Mouse (Mus musculus) neural tube, embryonic 15.5 days (tissue): ENCODE measurements around the gene Rab27a. TPM values are rescaled to one million over a fixed set of nuclear protein-coding genes. Genes with fewer than 3 reads are reported as not detected.
A peak's percentile ranks its signal among the peaks of the same experiment; 100 is the strongest.
"Not testable (repeated sequence)": the region's sequence is repeated elsewhere in the genome, so short reads cannot be mapped to it uniquely, and the experiment has no call there.

Experiments
- ATAC-seq: fragments of 200-750 bp; cut with Nextera tagmentation; 2 replicates; pipeline ENCODE4 v1.8.0; 2017; ENCODE audit warnings: mild to moderate bottlenecking, moderate TSS enrichment, moderate library complexity; ENCODE audit not compliant: low FRiP score
- H3K27ac ChIP-seq: fragments of 300-500 bp; sonication (generic); replicated peaks from 2 replicates; pipeline ENCODE4 v1.5.1; 2015; ENCODE audit warnings: mild to moderate bottlenecking, inconsistent platforms
- H3K27me3 ChIP-seq: fragments of 300-500 bp; sonication (generic); replicated peaks from 2 replicates; pipeline ENCODE4 v1.6.1; 2015; ENCODE audit warnings: inconsistent platforms
- H3K36me3 ChIP-seq: fragments of 300-500 bp; sonication (generic); 2 replicates; pipeline ENCODE4 v1.6.1; 2015; ENCODE audit warnings: inconsistent platforms
- H3K4me1 ChIP-seq: fragments of 300-500 bp; sonication (generic); 2 replicates; pipeline ENCODE4 v1.6.1; 2015; ENCODE audit warnings: inconsistent platforms
- H3K4me2 ChIP-seq: fragments of 300-500 bp; sonication (generic); 2 replicates; pipeline ENCODE4 v1.6.1; 2015; ENCODE audit warnings: inconsistent platforms, mild to moderate bottlenecking, moderate library complexity
- H3K4me3 ChIP-seq: fragments of 300-500 bp; sonication (generic); replicated peaks from 2 replicates; pipeline ENCODE4 v1.5.1; 2015; ENCODE audit warnings: mild to moderate bottlenecking, inconsistent platforms
- H3K9ac ChIP-seq: fragments of 300-500 bp; sonication (generic); replicated peaks from 2 replicates; pipeline ENCODE4 v1.6.1; 2015; ENCODE audit warnings: mild to moderate bottlenecking, inconsistent platforms
- H3K9me3 ChIP-seq: fragments of 300-500 bp; sonication (generic); replicated peaks from 2 replicates; pipeline ENCODE4 v1.6.1; 2016; ENCODE audit warnings: inconsistent platforms
- WGBS: fragments of 180-500 bp; shearing (Covaris S2); methylation state at CpG from one replicate; pipeline ENCODE4 v1.1.7; 2015; ENCODE audit warnings: mixed read lengths; 5-methylcytosine and 5-hydroxymethylcytosine counted together
- polyA plus RNA-seq: library from polyadenylated mRNA; unstranded; fragments of >200 nt; fragmentation: Nextera tagmentation; extraction: Ambion mirVana; gene quantifications from 2 replicates; pipeline ENCODE4 v1.2.1, GENCODE M21; 2015

The Rab27a gene
- polyA plus RNA-seq, 1 experiment from 2014 or later = 3.3 TPM

- ATAC-seq = no peak
- WGBS = 89% methylated on average over 5 of the region's 5 CpGs
- Histone ChIP-seq H3K4me3 (no peak within 1 kb of the TSS), H3K9me3 (no peaks in the 10 kb centered on the region), H3K4me2 (no peak within 1 kb of the TSS), H3K4me1 (peaks cover 8% of the 10 kb centered on the region), H3K27ac (no peak within 1 kb of the TSS), H3K27me3 (peaks cover 42% of the 10 kb centered on the region), H3K36me3 (no peaks in the 10 kb centered on the region), H3K9ac (no peak within 1 kb of the TSS)
Observed at GRCm38 (mm10) chr9:73101536-73101935, 56.9 kb downstream of the Rab27a start, which contains the start of gene Khdc3. Gene Khdc3, plus strand, starts transcription at chr9:73101836.

- H3K9ac ChIP-seq = peak within 1 kb of the TSS; percentile 45
- WGBS = 92% methylated on average over 4 of the region's 4 CpGs
- ATAC-seq = no peak
- no peak within 1 kb of the TSS for H3K27ac ChIP-seq
- peaks cover 44% of the 10 kb centered on the region for H3K27me3 ChIP-seq
- H3K36me3 ChIP-seq = no peaks in the 10 kb centered on the region
- peaks cover 8% of the 10 kb centered on the region for H3K4me1 ChIP-seq
- peak within 1 kb of the TSS; percentile 43 for H3K4me3 ChIP-seq
- peak within 1 kb of the TSS; percentile 71 for H3K4me2 ChIP-seq
- no peaks in the 10 kb centered on the region for H3K9me3 ChIP-seq
Observed at GRCm38 (mm10) chr9:73102181-73102580, 57.5 kb downstream of the Rab27a start, which contains the start of gene Gm20509. Gene Gm20509, plus strand, starts transcription at chr9:73102470.

- peak overlapping the region; percentile 71 for H3K4me2 ChIP-seq
- 0 out of 2 replicates have a peak, but pooled peaks have one; percentile 38 for ATAC-seq
- H3K27me3 ChIP-seq = peaks cover 46% of the 10 kb centered on the region
- H3K9ac ChIP-seq = peak overlapping the region; percentile 45
- no peak overlapping the region for H3K27ac ChIP-seq
- WGBS = 5% methylated on average over 60 of the region's 60 CpGs
- H3K36me3 ChIP-seq = no peaks in the 10 kb centered on the region
- peak overlapping the region; percentile 43 for H3K4me3 ChIP-seq
- peaks cover 8% of the 10 kb centered on the region for H3K4me1 ChIP-seq
- H3K9me3 ChIP-seq = no peaks in the 10 kb centered on the region
Observed at GRCm38 (mm10) chr9:73103159-73103879, 58.7 kb downstream of the Rab27a start.

GRCm38 (mm10) chr9:73103880-73104198 is 59.2 kb downstream of the Rab27a start:
- Histone ChIP-seq H3K9ac (no peak overlapping the region), H3K4me1 (peaks cover 8% of the 10 kb centered on the region), H3K4me3 (peak overlapping the region; percentile 43), H3K27ac (no peak overlapping the region), H3K4me2 (peak overlapping the region; percentile 71), H3K36me3 (no peaks in the 10 kb centered on the region), H3K9me3 (no peaks in the 10 kb centered on the region), H3K27me3 (peaks cover 46% of the 10 kb centered on the region)
- WGBS = 38% methylated on average over 5 of the region's 5 CpGs
- 0 out of 2 replicates have a peak, but pooled peaks have one; percentile 24 for ATAC-seq

- Histone ChIP-seq H3K9me3 (no peaks in the 10 kb centered on the region), H3K4me3 (no peak overlapping the region), H3K36me3 (no peaks in the 10 kb centered on the region), H3K27me3 (peaks cover 48% of the 10 kb centered on the region), H3K9ac (no peak overlapping the region), H3K4me2 (no peak overlapping the region), H3K27ac (no peak overlapping the region), H3K4me1 (peaks cover 8% of the 10 kb centered on the region)
- ATAC-seq = no peak
- 81% methylated on average over 1 of the region's 1 CpGs for WGBS
Observed at GRCm38 (mm10) chr9:73105141-73105540, 60.5 kb downstream of the Rab27a start.

GRCm38 (mm10) chr9:73105771-73106170 is 61.1 kb downstream of the Rab27a start:
- no peaks in the 10 kb centered on the region for H3K9me3 ChIP-seq
- no peak overlapping the region for H3K4me3 ChIP-seq
- no peak overlapping the region for H3K9ac ChIP-seq
- peaks cover 50% of the 10 kb centered on the region for H3K27me3 ChIP-seq
- no peak overlapping the region for H3K27ac ChIP-seq
- ATAC-seq = no peak
- no peaks in the 10 kb centered on the region for H3K36me3 ChIP-seq
- no peak overlapping the region for H3K4me2 ChIP-seq
- peaks cover 8% of the 10 kb centered on the region for H3K4me1 ChIP-seq

GRCm38 (mm10) chr9:73112919-73113906 is 68.6 kb downstream of the Rab27a start, which contains the start of gene Rsl24d1:
Gene Rsl24d1, plus strand, starts transcription at chr9:73113426.
- under 1% methylated on average over 64 of the region's 64 CpGs for WGBS
- Histone ChIP-seq H3K27ac (peak within 1 kb of the TSS; percentile 81), H3K9me3 (no peaks in the 10 kb centered on the region), H3K27me3 (peaks cover 3% of the 10 kb centered on the region), H3K9ac (peak within 1 kb of the TSS; percentile 82), H3K4me1 (peaks cover 17% of the 10 kb centered on the region), H3K4me3 (peak within 1 kb of the TSS; percentile 99), H3K4me2 (peak within 1 kb of the TSS; percentile 87), H3K36me3 (peaks cover 25% of the 10 kb centered on the region)
- ATAC-seq = peak; percentile 99

- Histone ChIP-seq H3K36me3 (peaks cover 49% of the 10 kb centered on the region), H3K4me1 (peaks cover 17% of the 10 kb centered on the region)
- H3K4me2 ChIP-seq, H3K27me3 ChIP-seq, H3K27ac ChIP-seq, H3K9me3 ChIP-seq, ATAC-seq, H3K9ac ChIP-seq, H3K4me3 ChIP-seq: not testable (repeated sequence)
- WGBS = 88% methylated on average over 6 of the region's 6 CpGs
Observed at GRCm38 (mm10) chr9:73116704-73117103, 72.0 kb downstream of the Rab27a start.

GRCm38 (mm10) chr9:73118012-73118411 is 73.4 kb downstream of the Rab27a start:
- Histone ChIP-seq H3K27me3 (no peaks in the 10 kb centered on the region), H3K4me3 (no peak overlapping the region), H3K4me2 (no peak overlapping the region), H3K4me1 (peaks cover 13% of the 10 kb centered on the region), H3K9me3 (no peaks in the 10 kb centered on the region), H3K36me3 (peaks cover 57% of the 10 kb centered on the region), H3K27ac (no peak overlapping the region), H3K9ac (no peak overlapping the region)
- no peak for ATAC-seq
- 96% methylated on average over 4 of the region's 4 CpGs for WGBS

GRCm38 (mm10) chr9:73121735-73122134 is 77.1 kb downstream of the Rab27a start:
- whole genome bisulfite sequencing = 74% methylated on average over 8 of the region's 8 CpGs
- Histone ChIP-seq H3K36me3 (peaks cover 75% of the 10 kb centered on the region), H3K9me3 (no peaks in the 10 kb centered on the region), H3K4me1 (no peaks in the 10 kb centered on the region), H3K4me3 (no peak overlapping the region), H3K27ac (no peak overlapping the region), H3K9ac (no peak overlapping the region), H3K27me3 (no peaks in the 10 kb centered on the region), H3K4me2 (no peak overlapping the region)
- ATAC-seq = no peak

GRCm38 (mm10) chr9:73125043-73125570 is 80.5 kb downstream of the Rab27a start:
- Histone ChIP-seq H3K27me3 (no peaks in the 10 kb centered on the region), H3K36me3 (peaks cover 86% of the 10 kb centered on the region), H3K27ac (no peak overlapping the region), H3K9ac (no peak overlapping the region), H3K4me2 (no peak overlapping the region), H3K9me3 (no peaks in the 10 kb centered on the region), H3K4me1 (no peaks in the 10 kb centered on the region), H3K4me3 (no peak overlapping the region)
- ATAC-seq = no peak
- WGBS = 96% methylated on average over 8 of the region's 8 CpGs
